Mouse (Mus musculus) E14TG2a.4 (cell line): Measurements from ENCODE around the gene Gucy2d.

Source experiments
- CTCF ChIP-seq: conservative IDR thresholded peaks from 2 replicates; pipeline ENCODE4 v1.5.1; 2014; ENCODE audit warnings: low read length
- NANOG ChIP-seq: IDR thresholded peaks from 2 replicates; pipeline ENCODE4 v1.6.1; 2014; ENCODE audit warnings: borderline replicate concordance, low read length, mixed read lengths
- POU5F1 ChIP-seq: IDR thresholded peaks from 2 replicates; pipeline ENCODE4 v1.6.1; 2014; ENCODE audit warnings: low read length, borderline replicate concordance

DNA sequence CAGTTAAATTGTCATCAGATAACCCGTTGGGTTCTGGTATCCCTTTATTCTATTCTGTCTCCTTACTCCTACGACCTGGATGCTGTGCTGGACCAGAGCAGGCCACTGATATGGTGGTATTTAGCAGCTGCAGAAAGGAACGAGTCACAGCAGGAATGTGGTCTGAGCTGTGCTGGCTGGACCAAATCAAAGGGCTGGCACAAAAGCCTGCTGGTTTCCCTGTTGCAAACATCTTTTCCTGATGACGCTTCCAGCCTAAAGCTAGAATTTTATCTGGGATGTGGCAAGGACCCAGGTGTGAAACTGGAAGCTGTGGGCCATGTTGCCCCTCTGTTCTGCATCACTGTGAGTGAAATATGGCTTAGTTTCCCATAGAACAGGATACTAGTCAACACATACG, 57.2 kb downstream of the Gucy2d start:
- TF ChIP-seq CTCF: no peak
- no peak for TF ChIP-seq NANOG
- TF ChIP-seq POU5F1: no peak
